Mouse (Mus musculus) CH12F3 (cell line): ENCODE measurements around the gene Fbxl15.

Source experiments
- in situ Hi-C: fragments of 300-500 bp; cut with MboI; formaldehyde crosslinking; loops from 2 replicates; pipeline ENCODE4 v1.14.3; 2020; ENCODE audit warnings: low sequenced_read_pairs

The Fbxl15 gene

GRCm38 (mm10) chr19:46322144-46322995 lies 5.6 kb upstream of the Fbxl15 start:
- in situ Hi-C loops: no loop called here

DNA sequence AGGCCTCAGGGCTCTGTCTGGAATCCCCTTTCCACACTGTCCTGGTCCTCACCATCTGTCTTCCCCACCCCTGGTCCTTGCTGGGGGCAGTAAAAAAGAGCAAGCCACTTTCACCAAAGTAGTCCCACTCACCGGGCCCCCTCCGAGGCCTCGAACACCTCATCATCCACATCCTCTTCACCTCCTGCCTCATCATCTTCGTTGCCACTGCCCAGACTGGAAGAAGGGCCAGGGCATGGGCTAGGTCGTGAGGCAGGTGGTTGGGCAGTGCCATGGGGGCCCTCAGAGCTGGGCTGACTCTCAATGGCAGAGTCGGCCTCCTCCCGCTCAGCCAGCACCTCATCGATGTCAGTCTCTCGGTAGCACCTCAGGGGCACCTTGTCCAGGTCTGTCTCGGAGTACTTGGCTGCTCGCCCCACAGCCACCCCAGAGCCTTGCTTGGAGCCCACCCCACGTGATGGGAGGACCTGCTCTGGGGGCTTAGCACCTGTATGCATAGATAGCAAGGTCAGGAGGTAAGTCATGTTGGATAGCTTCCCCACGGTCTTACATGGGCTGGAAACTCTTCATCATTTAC lies 4.9 kb upstream of the Fbxl15 start:
- in situ Hi-C loops: no loop called here

DNA sequence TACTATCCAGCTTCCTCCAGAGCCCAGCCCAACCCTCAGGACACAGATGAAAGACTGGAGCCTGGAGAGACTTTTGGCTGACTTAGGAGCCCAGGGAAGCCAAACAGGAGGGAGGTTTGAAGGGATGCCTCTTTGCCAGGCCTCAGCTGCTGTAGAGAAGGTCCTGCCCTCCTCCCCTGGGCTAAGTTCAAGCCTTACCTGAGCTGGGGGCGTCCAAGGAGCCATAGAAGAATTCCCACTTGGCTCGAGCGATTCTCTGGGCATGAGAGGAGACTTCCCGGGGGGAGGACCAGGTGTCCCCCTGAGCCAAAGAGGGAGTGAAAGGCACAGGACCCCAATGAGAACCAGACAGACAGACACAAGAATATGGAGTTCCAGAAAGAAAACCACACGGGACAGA lies 4.3 kb upstream of the Fbxl15 start:
- in situ Hi-C loops: no loop called here

GRCm38 (mm10) chr19:46324366-46324765 lies 3.6 kb upstream of the Fbxl15 start:
- in situ Hi-C loops: no loop called here

DNA sequence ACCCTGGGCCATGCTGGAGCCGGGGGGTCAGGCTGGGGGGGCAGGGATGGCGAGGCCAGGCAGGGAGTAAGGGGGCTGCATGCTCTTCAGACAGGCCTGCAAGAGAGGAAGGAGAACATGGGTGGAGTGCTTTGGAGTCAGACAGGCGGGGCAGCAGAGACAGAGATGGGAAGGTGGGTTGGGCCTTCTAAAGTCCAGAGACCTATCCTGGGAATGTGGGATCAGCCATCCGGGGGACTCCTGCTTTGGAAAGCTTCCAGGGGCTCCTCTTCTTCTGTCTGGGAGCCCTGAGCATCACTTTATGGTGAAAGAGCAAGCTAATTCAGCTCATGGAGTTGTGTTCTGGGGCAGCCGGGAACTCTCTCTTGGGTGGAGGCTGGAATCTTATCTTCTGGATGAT lies 3.1 kb upstream of the Fbxl15 start:
- in situ Hi-C loops: no loop called here

- in situ Hi-C loops: no loop called here
Measured at GRCm38 (mm10) chr19:46326019-46326755, 1.8 kb upstream of the Fbxl15 start.

- in situ Hi-C loops: no loop called here
Measured at GRCm38 (mm10) chr19:46326756-46327305, 1.2 kb upstream of the Fbxl15 start, which contains the start of gene Psd. TSS of gene Psd (minus strand) at chr19:46327156.

DNA sequence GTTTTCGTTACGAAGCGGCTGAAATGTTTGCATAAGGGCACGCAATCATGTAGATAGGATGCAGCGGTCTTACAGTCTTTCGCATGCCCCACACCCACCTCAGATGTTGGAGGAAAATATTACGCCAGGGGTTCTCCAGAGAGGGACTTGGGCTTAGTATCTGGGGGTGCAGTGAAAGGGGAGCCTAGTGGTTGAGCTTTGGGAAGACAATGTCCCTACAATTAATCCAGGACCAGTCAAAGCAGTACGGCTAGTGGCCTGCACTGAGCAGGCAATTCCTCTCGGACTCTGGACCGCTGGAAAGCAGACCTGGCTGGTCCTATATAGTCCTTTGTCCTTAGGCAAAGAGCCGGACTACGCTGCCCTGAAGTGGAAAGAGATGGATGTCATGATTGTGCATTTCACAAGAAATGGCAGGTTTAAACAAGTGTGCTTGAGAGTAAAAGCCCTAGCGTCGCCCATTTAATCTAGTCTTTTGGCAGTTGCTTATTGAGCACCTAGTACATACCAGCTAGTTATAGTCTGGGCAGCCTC lies 386 bp upstream of the Fbxl15 start:
- in situ Hi-C loops: no loop called here

- in situ Hi-C loops: no loop called here
Measured at GRCm38 (mm10) chr19:46329031-46329641, 1.2 kb downstream of the Fbxl15 start.

GRCm38 (mm10) chr19:46329951-46330350 lies 2.0 kb downstream of the Fbxl15 start:
- in situ Hi-C loops: no loop called here

GRCm38 (mm10) chr19:46330696-46331095 lies 2.7 kb downstream of the Fbxl15 start:
- in situ Hi-C loops: no loop called here

GRCm38 (mm10) chr19:46331326-46331725 lies 3.3 kb downstream of the Fbxl15 start:
- in situ Hi-C loops: no loop called here

DNA sequence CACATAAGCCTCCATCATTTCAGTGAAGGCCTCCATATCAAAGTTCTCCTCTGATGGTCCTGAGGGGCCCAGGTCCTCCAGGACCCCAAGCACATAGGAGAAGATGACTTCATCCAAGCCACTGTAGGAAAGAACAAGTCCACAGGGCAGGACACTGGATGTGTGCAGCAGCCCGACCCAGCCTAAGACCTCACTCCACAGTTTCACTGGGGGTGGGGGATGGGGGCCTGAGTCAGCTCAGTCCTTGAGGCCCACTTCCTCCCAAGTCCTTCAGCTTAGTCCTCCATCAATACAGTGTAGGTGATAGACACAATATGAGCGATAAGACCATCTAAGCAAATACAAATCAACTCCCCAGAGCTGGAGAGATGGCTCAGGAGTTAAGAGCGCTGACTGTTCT lies 4.0 kb downstream of the Fbxl15 start:
- in situ Hi-C loops: no loop called here

DNA sequence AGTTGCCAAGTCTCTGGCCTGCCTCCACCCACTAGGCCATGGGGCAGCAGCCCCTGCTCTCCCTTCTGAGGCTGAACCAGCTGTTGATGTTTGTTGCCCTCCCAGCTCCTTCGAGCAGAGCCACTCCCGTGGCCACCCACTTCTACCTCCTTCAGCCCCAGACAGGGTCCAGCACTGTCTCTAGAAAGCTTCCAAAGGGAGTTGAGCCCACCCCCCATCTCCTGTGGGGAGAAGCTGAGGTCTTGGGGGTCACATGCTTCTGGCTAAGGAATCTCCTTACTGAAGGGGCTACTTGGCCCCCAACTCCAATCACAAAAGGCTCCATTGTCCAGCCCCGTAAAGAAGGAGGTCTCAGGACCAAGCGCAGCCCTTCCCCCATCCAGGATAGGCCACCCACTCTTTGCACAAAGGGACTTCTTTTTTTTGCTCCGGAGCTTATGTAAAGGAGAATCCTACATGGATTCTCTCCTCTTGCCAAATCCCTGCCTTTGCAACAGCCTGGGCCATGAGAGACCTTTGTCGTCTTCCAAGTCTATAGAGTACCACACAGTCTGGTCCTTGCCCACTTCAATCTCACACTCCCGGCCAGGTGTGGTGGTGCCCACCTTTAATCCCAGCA lies 4.8 kb downstream of the Fbxl15 start:
- in situ Hi-C loops: no loop called here

DNA sequence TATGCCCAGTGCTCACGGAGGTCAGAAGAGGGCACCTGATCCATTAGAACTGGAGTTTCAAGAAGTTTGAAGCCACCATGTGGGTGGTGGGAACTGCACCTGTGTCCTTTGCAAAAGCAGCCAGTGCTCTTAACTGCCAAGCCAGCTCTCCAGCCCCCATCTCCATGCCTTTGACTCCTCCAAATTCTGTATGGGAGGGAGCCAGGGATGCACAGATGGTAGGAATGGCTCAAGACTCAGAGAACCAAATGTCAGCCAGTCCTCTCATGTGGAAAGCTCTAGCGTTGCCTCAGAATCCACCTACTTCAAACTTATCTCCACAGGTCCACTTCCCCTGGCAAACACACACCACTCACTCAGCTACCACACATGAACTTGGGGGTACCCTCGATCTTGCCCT lies 5.9 kb downstream of the Fbxl15 start:
- in situ Hi-C loops: no loop called here

DNA sequence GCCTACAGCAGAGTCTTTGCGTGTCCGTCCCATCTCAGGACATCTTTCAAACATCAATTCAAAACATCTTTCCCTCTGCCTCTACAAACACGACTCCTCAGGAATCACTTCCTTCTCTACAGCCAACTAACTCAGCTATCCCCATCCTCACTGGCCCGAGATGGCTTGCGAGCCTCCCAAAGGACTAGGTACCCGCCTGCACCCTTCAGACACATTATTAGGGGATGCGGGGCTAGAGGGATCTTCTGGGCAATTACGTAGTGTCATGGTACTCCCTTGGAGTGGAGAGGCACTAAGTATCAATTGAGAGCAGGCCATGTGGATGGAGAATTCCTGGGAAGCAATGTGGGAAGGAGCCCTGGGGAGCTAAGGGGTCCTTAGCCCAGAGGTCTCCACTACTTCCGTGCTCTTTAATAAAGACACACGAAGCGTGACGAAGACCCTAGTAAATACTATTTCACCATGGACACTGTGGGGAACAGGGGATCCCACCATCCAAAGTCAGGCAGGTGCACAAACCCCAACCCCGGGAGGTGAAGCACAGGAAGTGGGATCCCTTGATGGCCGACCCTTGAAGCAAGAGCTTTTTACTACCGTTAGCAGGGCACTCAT lies 9.8 kb downstream of the Fbxl15 start:
- in situ Hi-C loops: no loop called here

GRCm38 (mm10) chr19:46338331-46338936 lies 10.4 kb downstream of the Fbxl15 start, which contains the start of gene Cuedc2:
TSS of gene Cuedc2 (minus strand) at chr19:46338702.
- in situ Hi-C loops: no loop called here

GRCm38 (mm10) chr19:46338942-46339286 lies 10.9 kb downstream of the Fbxl15 start:
- in situ Hi-C loops: no loop called here

DNA sequence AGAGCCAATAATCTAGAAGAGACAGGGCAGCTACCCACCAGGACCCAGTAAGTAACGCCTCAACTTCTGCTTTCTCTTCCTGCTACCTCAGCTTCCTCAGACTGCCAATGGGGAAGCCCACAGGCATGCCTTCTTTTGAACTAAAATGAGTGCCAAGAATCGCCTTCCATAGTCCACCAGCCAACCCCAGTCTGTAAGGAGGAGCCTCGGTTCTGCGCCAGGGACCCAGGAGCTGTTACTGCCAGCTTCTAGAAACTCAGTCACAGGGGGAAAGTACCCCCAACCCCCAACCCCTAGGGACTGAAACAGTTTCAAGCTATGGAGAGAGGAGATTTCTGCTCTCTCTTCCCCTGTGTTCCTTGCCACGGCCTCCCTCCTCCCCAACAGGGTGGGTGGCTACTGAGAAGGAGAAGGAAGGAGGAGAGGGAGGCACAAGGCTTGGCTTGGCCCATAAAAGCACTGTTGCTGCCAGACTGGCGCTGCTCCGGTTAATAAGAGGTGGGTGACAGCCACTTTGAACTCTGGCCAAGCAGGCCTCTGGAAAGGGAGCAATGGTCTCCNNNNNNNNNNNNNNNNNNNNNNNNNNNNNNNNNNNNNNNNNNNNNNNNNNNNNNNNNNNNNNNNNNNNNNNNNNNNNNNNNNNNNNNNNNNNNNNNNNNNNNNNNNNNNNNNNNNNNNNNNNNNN lies 11.4 kb downstream of the Fbxl15 start:
- in situ Hi-C loops: no loop called here
